In genomic region chr16:26827006-26827405, GRCm38 (mm10) we compare ENCODE assay signal across 26 mouse cellular contexts.
"Had no signal": no experiment of that assay in that cellular context is flagged by ENCODE, and none has a peak within 500 bp of the region (broad histone marks: within the 10 kb centered on the region; RNA-seq: fewer than 3 reads in every experiment).

No protein-coding gene starts in this region.

- H3K9ac ChIP-seq: heart, embryonic 12.5 days; hindbrain, embryonic 12.5 days; hindbrain, embryonic 14.5 days; intestine, embryonic 15.5 days; limb, embryonic 12.5 days; liver, embryonic 13.5 days; liver, embryonic 15.5 days had no signal

- H3K36me3 ChIP-seq: heart, embryonic 10.5 days; heart, embryonic 12.5 days; hindbrain, embryonic 10.5 days; hindbrain, embryonic 12.5 days; intestine, embryonic 15.5 days; limb, embryonic 10.5 days; limb, embryonic 12.5 days; liver, embryonic 13.5 days; liver, embryonic 15.5 days had no signal

- ATAC-seq: hindbrain, embryonic 16.5 days; inflammation-experienced regulatory T-cells, adult 6 months; intestine, embryonic 15.5 days; intestine, postnatal 0 days had no signal

- H3K27ac ChIP-seq: heart, embryonic 10.5 days; hindbrain, embryonic 10.5 days; hindbrain, embryonic 12.5 days; hindbrain, embryonic 14.5 days; intestine, embryonic 15.5 days; layer of hippocampus, adult 2 months; left cerebral cortex, adult 2 months; limb, embryonic 10.5 days; limb, embryonic 12.5 days; liver, embryonic 13.5 days; liver, embryonic 15.5 days had no signal

- DNase-seq: gastrocnemius, postnatal 25 days; heart, adult 18-20 months; heart, postnatal 10 days; heart, postnatal 4 days; kidney, adult 18-20 months; kidney, adult 8-10 months; kidney, postnatal 10 days; kidney, postnatal 25 days; kidney, postnatal 4 days; liver; liver, embryonic 13.5 days had no signal

- H3K4me3 ChIP-seq: heart, embryonic 10.5 days; heart, embryonic 12.5 days; hindbrain, embryonic 10.5 days; hindbrain, embryonic 12.5 days; intestine, embryonic 15.5 days; layer of hippocampus, adult 2 months; left cerebral cortex, adult 2 months; limb, embryonic 10.5 days; limb, embryonic 12.5 days; liver, embryonic 13.5 days; liver, embryonic 15.5 days had no signal

- H3K9me3 ChIP-seq: heart, embryonic 10.5 days; heart, embryonic 12.5 days; hindbrain, embryonic 10.5 days; hindbrain, embryonic 12.5 days; intestine, embryonic 15.5 days; limb, embryonic 10.5 days; limb, embryonic 12.5 days; liver, embryonic 13.5 days; liver, embryonic 15.5 days had no signal

- H3K27me3 ChIP-seq: heart, embryonic 12.5 days; hindbrain, embryonic 12.5 days; intestine, embryonic 15.5 days; limb, embryonic 12.5 days; liver, embryonic 13.5 days; liver, embryonic 15.5 days had no signal

- H3K4me1 ChIP-seq: heart, embryonic 10.5 days; heart, embryonic 12.5 days; hindbrain, embryonic 10.5 days; hindbrain, embryonic 12.5 days; intestine, embryonic 15.5 days; limb, embryonic 10.5 days; limb, embryonic 12.5 days; liver, embryonic 13.5 days; liver, embryonic 15.5 days had no signal

- H3K4me2 ChIP-seq: heart, embryonic 12.5 days; hindbrain, embryonic 12.5 days; hindbrain, embryonic 14.5 days; intestine, embryonic 15.5 days; limb, embryonic 12.5 days; liver, embryonic 11.5 days; liver, embryonic 13.5 days; liver, embryonic 15.5 days had no signal
